Mouse (Mus musculus) c-Kit-negative CD71-positive TER-119-positive erythroid progenitor cells, embryonic 14.5 days (primary cell): Measurements from ENCODE around the gene Anks4b.

Experiments
- DNase-seq: peaks from one replicate; pipeline ENCODE4 v3.0.0-alpha.2; 2013; ENCODE audit warnings: low read depth, low spot score

Gene Anks4b

DNA sequence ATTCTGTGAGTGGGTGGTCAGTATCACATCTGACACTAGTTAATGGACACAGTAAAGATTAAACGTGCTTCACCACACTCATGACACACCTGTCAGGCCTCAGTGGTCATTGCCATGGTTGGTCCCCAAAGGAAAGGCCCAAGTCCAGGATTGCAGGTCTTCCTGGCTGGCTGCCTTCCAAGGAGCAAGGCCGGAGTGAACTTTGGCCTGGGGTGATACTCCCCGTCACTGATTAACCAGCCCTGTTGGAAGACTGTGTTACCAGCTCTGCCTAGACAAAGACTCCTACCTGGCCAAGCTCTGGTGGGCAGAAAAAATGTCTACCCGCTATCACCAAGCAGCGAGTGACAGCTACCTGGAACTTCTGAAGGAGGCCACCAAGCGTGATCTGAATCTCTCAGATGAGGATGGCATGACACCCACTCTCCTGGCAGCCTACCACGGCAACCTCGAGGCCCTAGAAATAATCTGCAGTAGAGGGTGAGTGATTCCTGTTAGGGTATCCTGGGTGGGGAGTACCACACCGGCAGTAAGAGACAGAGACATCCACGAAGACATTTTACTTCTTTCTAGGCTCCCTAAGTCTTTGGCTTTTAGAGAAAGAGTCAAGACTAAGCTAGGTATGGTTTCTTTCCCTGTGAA, at the start of gene Anks4b:
Gene Anks4b (plus strand): TSS at position 256 of the 642 bp plus-strand sequence.
- no peak for DNase-seq

- no peak for DNase-seq
Observed at GRCm38 (mm10) chr7:120124844-120125243, 48.8 kb upstream of the Anks4b start.

DNA sequence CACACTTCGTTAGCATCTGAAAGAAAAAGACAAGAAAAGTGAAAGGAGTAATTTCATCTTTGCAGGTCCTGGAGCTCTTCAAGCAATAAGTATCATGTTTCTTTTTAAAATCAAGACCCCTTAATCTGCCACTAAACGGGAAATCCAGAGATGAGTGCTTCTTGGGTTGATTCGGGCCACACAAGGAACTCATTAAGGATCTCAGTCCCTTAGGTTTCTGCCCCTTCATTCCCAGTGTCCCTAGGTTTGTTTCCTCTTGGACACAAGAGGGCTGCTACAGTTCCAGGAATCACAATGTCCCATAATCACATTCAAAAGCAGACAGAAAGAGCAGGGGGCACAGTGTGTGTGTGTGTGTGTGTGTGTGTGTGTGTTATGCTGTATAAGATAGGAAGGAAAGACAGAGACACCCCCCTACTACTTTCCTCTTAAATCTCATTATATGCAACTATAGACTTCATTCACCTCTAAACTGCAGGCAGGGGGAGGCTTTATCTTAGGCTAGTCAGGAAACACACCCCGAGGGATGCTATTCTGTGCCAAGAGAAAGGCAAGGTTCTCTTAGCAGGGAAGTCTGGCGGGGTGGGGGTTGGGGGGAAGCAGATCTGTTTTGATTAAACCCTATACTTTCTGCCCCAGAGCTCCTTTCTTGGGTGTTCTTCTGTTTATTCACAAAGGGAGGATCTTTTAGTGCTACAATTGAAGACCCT, 46.5 kb upstream of the Anks4b start:
- DNase-seq: no peak

GRCm38 (mm10) chr7:120127686-120128059, 46.0 kb upstream of the Anks4b start:
- DNase-seq: no peak

DNA sequence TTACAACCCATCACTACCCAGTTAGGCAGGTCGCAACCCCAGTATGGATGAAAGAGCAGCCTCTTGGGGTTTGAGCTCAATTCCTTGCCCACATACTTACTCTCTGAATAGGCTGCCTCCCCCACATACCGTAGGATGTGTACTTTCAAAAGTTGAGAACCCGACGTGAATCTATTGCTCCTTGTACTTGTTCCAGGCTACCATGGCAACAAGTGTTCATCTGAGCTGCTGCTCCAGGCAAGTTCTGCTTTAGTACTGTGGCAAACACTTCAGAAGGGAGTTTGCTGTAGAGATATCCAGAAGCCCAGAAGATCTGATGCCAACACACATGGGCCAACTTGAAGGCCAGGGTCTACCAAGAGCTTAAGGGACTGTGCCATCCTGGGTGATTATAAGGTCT, 44.7 kb upstream of the Anks4b start:
- DNase-seq: no peak

- no peak for DNase-seq
Observed at GRCm38 (mm10) chr7:120142743-120143142, 30.9 kb upstream of the Anks4b start.

DNA sequence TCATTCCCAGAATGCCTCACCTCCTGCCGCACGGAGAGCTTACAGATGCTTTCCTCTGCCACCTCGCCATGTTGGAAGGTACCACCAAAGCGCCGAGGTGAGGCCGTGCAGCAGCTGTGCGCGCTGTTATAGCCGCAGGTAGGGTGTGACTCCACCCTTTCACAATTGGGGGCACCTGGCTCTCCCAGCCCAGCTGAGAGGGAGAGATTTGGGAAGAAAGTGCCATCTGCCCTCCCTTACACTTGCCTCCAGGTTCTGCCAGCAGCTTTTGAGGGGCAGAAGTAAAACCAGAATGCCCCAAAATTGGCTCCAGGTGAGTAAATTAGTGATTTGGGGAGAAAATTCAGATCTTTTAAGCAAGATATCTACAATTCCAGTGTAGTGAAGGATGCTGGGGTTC, 28.5 kb upstream of the Anks4b start, which contains the start of gene Zp2:
Gene Zp2 (minus strand): TSS at position 101 of the 400 bp plus-strand sequence.
- no peak for DNase-seq

DNA sequence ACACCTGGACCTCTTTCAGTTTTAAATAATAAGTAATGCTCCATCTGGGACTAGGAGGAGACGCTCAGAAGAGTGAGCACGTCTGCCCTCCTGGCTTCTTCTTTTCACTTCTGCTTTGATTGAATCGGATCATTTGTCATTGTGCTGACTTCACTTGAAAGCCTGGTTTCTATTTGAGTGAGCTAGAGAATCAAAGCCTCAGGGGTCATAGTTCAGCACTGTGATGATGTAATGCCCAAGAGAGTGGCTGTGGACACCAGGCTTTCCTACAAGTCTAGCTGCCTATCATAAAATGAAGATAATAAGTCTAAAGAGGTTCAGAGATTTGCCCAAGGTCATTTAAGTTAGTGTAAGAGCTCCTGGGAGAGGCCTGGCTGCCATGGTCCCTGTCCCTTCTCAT, 23.4 kb upstream of the Anks4b start:
- no peak for DNase-seq

DNA sequence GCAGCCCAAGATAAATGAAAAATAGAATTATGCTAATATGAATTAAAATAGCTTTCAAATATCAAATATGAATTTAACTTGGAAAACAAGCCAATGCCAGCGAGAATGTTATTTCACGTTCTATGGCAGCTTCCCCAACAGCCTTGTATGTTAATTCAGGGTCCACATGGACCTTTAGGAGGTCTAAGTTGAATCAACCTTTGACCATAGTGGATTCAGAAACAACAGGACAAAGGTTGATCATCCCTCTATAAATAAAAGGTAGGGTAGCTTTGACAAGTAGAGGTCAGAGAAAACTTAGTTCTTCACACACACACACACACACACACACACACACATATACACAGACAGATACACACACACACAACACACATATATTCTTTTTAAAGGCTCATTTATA, 22.8 kb upstream of the Anks4b start:
- DNase-seq: no peak

DNA sequence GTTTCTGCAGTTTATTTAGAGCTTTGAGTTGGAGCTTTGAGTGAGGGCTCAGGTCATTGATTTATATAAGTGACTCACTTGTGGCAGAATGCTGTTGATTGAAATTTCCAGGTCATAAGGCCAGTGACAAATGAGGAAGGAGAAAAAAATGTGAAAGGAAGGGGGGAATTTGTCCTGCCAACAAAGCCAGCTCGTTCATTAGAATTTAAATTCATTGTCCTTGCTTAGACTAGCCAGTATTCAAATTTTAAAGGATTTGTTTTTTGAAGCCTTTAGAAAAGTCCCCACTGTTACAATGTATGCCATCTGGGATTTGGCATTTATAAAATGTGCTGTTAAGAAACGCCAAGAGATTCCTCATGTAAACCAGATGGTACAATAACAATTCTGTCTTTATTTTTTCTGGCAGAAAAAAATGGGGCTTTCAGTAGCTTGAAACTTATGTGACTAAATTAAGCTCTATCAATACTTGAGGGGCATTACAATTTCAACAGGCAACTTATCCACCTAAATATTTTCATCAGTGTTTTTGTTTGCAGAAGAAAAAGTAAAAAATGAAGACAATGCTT, 16.7 kb upstream of the Anks4b start:
- DNase-seq: no peak

- DNase-seq: no peak
Observed at GRCm38 (mm10) chr7:120157575-120158061, 16.0 kb upstream of the Anks4b start.

GRCm38 (mm10) chr7:120158121-120158613, 15.5 kb upstream of the Anks4b start:
- DNase-seq: no peak

- DNase-seq: no peak
Observed at GRCm38 (mm10) chr7:120163581-120164251, 9.9 kb upstream of the Anks4b start.

- DNase-seq: no peak
Observed at GRCm38 (mm10) chr7:120172188-120172700, 1.4 kb upstream of the Anks4b start.

DNA sequence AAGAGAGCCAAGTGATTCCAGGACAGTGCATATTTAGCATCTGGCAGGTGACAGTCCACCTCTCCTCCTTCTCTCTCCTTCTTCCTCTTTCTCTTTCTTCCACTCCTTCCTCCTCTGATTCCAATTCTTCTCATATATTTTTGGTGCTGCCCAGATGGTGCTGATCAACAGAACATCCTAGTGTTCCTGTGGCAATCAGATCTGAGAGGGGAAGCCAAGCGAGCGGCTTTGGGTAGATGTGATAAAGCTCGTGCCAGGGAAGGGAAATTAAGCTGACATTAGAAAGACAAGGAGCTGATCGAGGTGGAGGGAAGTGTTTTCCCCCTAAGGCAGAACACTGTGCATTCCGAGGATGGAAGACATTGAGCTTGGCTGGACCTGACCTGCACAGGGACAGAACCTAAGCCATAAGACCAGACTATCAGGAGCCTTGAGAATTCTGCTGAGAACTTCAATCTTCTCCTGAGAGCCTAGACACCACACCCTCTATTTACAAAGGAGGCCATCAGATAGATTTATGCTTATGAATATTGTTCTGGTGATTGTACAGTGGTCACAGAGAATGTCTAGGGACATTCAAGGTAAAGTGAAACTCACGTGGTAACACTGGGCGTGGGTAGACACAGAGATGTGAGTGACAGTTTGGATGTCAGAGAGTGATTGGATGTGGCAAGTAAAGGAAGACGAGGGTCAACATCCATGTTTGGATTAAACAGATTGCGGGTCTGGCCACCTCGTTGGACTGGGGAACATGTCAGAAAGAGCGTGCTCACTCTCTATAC, 1.3 kb downstream of the Anks4b start:
- DNase-seq: no peak

GRCm38 (mm10) chr7:120177611-120178010, 4.0 kb downstream of the Anks4b start:
- no peak for DNase-seq

DNA sequence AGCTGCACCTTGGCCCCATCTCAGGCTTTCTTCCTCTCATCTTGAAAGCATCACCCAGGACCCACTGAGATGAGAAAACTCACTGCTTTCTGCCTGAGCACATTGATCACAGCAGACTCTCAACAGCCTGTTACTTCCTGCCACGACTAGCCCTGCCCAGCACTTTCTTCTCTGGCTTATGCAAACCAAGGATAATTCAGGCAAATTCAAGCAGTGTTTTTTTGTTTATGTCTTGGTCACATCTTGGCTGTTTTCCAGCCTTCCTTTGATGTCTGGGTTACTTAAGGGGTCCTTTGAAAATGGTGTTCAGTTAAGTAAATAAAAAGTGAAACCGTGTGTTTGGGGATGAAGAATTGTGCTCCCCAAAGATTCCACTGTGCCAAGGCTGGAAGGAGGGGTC, 5.3 kb downstream of the Anks4b start:
- DNase-seq: no peak

DNA sequence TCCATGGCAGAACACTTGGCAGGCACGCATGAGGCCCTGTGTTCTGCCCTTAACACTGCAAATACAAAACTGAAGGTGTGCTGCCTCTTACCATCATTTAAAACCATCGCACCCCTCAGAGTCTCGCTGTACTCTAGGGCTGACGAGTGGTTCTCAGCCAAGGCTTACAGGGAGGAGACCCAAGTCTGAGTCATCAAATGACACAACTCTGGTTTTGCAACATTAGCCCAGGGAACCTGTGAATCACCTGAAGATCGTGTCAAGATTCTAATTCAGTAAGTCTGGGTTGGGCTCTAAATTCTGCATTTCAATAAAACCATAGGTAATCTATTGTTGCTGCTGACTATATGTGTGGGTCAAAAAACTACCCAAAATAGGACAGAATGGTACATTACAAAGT, 6.9 kb downstream of the Anks4b start:
- no peak for DNase-seq

- no peak for DNase-seq
Observed at GRCm38 (mm10) chr7:120181401-120182230, 8.0 kb downstream of the Anks4b start.

DNA sequence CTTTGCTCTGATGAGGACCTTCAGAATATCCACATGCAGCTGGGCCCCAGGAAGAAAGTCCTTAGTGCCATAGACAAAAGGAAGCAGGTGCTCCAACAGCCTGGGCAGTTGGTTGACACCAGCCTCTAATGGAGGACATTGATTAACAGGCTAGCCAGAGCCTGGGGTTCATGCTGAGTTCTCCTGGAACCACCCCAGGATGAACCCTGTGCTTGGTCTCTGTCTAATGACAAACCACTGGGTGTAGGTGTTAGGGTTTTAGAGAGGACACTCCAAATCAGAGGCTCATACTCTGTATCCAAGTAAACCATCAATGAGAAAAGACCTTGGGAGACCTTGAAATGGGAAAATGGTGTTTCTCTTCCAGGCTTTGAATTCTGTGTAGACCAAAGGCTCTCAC, 9.2 kb downstream of the Anks4b start:
- DNase-seq: no peak
